Mouse (Mus musculus) kidney, adult 2 months (tissue): ENCODE data around the gene Gpr146. TPM values are rescaled to one million over a fixed set of nuclear protein-coding genes. Genes with fewer than 3 reads are reported as not detected.
A peak's percentile ranks its signal among the peaks of the same experiment; 100 is the strongest.

Experiments
- DNase-seq: peaks from one replicate; pipeline ENCODE4 v3.0.0; 2021
- H3K27ac ChIP-seq: fragments of 200-500 bp; 2 replicates; pipeline ENCODE4 v1.5.1; 2012; ENCODE audit warnings: low read depth, low read length, control low read depth, inconsistent platforms; ENCODE audit not compliant: insufficient read depth
- H3K27me3 ChIP-seq: fragments of 200-500 bp; replicated peaks from 2 replicates; pipeline ENCODE4 v1.6.1; 2012; ENCODE audit warnings: mild to moderate bottlenecking, moderate library complexity, low read length, inconsistent platforms; ENCODE audit not compliant: control insufficient read depth, insufficient read depth
- H3K36me3 ChIP-seq: fragments of 200-500 bp; 2 replicates; pipeline ENCODE4 v1.6.1; 2012; ENCODE audit warnings: mild to moderate bottlenecking, moderate library complexity, low read length, inconsistent platforms; ENCODE audit not compliant: control insufficient read depth, insufficient read depth
- H3K4me1 ChIP-seq: fragments of 200-500 bp; 2 replicates; pipeline ENCODE4 v1.6.1; 2011; ENCODE audit warnings: low read length; ENCODE audit not compliant: control insufficient read depth, insufficient read depth
- H3K4me3 ChIP-seq: fragments of 200-500 bp; 2 replicates; pipeline ENCODE4 v1.5.1; 2011; ENCODE audit warnings: mild to moderate bottlenecking, low read depth, low read length, control low read depth; ENCODE audit not compliant: insufficient read depth
- CTCF ChIP-seq: fragments of 200-500 bp; conservative IDR thresholded peaks from 2 replicates; pipeline ENCODE4 v1.5.1; 2011; ENCODE audit warnings: low read depth, mild to moderate bottlenecking, control low read depth, low read length, moderate library complexity, mixed read lengths; ENCODE audit not compliant: insufficient read depth, insufficient read length
- POLR2A ChIP-seq: fragments of 200-500 bp; IDR thresholded peaks from one replicate; pipeline ENCODE4 v1.6.1; 2011; ENCODE audit warnings: low read depth, low read length, control low read depth
- WGBS: fragments of 180-500 bp; shearing (Covaris S2); methylation state at CpG from one replicate; pipeline ENCODE4 v1.1.7; 2018; 5-methylcytosine and 5-hydroxymethylcytosine counted together
- polyA plus RNA-seq: library from polyadenylated mRNA; depleted of rRNA; stranded (reverse); fragments of >200 nt; gene quantifications from 2 replicates; pipeline ENCODE4 v1.2.3, GENCODE M21; 2012

The Gpr146 gene
- polyA plus RNA-seq, 1 experiment, result 39.1 TPM

- DNase-seq, result no peak
- no peaks in the 10 kb centered on the region for H3K36me3 ChIP-seq
- TF ChIP-seq CTCF (no peak), POLR2A (no peak)
- H3K4me1 ChIP-seq, result peaks cover 21% of the 10 kb centered on the region
- 88% methylated on average over 16 of the region's 16 CpGs for WGBS
- H3K27ac ChIP-seq, result no peak overlapping the region
- no peaks in the 10 kb centered on the region for H3K27me3 ChIP-seq
- no peak overlapping the region for H3K4me3 ChIP-seq
These were observed 15.7 kb downstream of the Gpr146 start for GRCm38 (mm10) chr5:139393197-139393588.

GRCm38 (mm10) chr5:139394399-139394798 lies 16.9 kb downstream of the Gpr146 start:
- Histone ChIP-seq H3K36me3 (no peaks in the 10 kb centered on the region), H3K27me3 (no peaks in the 10 kb centered on the region), H3K4me3 (no peak overlapping the region), H3K4me1 (peaks cover 14% of the 10 kb centered on the region), H3K27ac (no peak overlapping the region)
- TF ChIP-seq CTCF (no peak), POLR2A (no peak)
- no peak for DNase-seq
- WGBS, result 47% methylated on average over 7 of the region's 7 CpGs

GRCm38 (mm10) chr5:139395528-139395927 lies 18.0 kb downstream of the Gpr146 start:
- TF ChIP-seq POLR2A (no peak), CTCF (no peak)
- Histone ChIP-seq H3K4me1 (peaks cover 11% of the 10 kb centered on the region; the same call in 1 of the 2 replicates), H3K4me3 (no peak overlapping the region), H3K36me3 (no peaks in the 10 kb centered on the region), H3K27me3 (no peaks in the 10 kb centered on the region), H3K27ac (no peak overlapping the region)
- 88% methylated on average over 4 of the region's 4 CpGs for WGBS
- DNase-seq, result no peak

- no peak for DNase-seq
- no peaks in the 10 kb centered on the region for H3K27me3 ChIP-seq
- H3K27ac ChIP-seq, result no peak overlapping the region
- WGBS, result 80% methylated on average over 4 of the region's 4 CpGs
- H3K4me3 ChIP-seq, result no peak overlapping the region
- TF ChIP-seq POLR2A, result no peak
- no peak for TF ChIP-seq CTCF
- peaks cover 11% of the 10 kb centered on the region; the same call in 1 of the 2 replicates for H3K4me1 ChIP-seq
- H3K36me3 ChIP-seq, result no peaks in the 10 kb centered on the region
These were observed 19.9 kb downstream of the Gpr146 start for GRCm38 (mm10) chr5:139397359-139397916.

DNA sequence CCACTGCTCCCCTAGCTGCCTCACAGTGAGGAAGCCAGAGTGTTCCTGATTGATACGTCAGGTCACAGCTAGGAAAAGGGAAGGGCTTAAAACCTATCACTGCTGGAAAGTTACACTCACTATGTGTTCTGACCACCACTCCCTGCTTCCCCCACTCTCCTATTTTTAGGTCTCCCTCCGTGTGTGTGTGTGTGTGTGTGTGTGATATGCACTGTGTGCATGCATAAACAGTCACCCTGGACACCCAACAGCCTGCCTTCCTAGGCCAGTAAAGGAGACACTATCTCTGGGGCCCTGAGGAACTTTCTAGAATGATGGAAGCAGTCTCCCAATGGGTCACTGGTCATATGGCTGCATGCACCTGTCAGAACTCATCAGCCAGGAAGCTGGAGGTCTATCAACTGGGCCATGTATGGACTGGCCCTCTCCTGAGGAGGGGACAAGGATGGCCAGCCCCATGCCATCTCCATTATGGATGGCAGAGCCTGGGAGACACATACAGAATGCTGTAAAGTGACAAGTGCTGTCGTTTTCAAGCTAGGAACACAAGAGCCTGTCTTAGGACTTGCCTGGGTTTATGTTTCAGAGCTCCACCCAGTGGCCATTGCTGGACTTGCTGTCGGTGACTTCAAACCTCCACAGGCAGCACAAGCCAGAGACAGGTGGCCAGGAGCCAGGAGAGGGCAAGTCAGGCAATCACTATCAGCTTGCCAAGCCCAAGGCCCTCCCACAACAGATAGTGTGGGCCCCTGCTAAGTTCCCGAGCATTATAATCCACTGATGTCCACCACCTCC lies 20.7 kb downstream of the Gpr146 start:
- H3K27me3 ChIP-seq, result no peaks in the 10 kb centered on the region
- no peak for TF ChIP-seq POLR2A
- TF ChIP-seq CTCF, result peak; percentile 92
- WGBS, result 20% methylated on average over 5 of the region's 5 CpGs
- H3K36me3 ChIP-seq, result no peaks in the 10 kb centered on the region
- no peak overlapping the region for H3K4me3 ChIP-seq
- peak; percentile 97 for DNase-seq
- peaks cover 11% of the 10 kb centered on the region; the same call in 1 of the 2 replicates for H3K4me1 ChIP-seq
- H3K27ac ChIP-seq, result no peak overlapping the region

DNA sequence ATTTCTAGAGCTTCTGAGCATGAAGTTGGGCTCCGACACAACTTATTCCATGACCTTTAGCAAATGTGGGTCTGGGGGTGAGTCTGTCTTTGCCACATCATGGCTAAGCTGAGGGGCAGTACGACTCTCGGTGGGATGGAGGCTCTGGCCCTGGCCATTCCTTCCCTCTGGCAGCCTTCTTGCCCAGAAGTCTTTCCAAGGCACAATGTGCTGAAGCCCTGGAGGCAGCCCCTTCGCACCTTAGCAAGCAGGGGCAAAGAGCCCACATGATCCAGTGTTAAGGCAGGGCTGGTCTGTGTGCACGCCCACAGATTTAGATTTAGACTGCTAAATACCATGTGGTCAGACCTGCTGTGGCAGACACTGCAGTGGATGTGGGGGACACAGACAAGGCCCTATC lies 21.3 kb downstream of the Gpr146 start:
- no peaks in the 10 kb centered on the region for H3K27me3 ChIP-seq
- no peak overlapping the region for H3K4me3 ChIP-seq
- H3K4me1 ChIP-seq, result peaks cover 11% of the 10 kb centered on the region; the same call in 1 of the 2 replicates
- no peaks in the 10 kb centered on the region for H3K36me3 ChIP-seq
- TF ChIP-seq POLR2A (no peak), CTCF (no peak)
- 72% methylated on average over 5 of the region's 5 CpGs for WGBS
- no peak overlapping the region for H3K27ac ChIP-seq
- no peak for DNase-seq

GRCm38 (mm10) chr5:139399991-139400390 lies 22.5 kb downstream of the Gpr146 start:
- H3K4me3 ChIP-seq, result no peak overlapping the region
- no peak for DNase-seq
- H3K36me3 ChIP-seq, result no peaks in the 10 kb centered on the region
- no peak overlapping the region for H3K27ac ChIP-seq
- no peak for TF ChIP-seq POLR2A
- TF ChIP-seq CTCF, result no peak
- H3K27me3 ChIP-seq, result no peaks in the 10 kb centered on the region
- 82% methylated on average over 14 of the region's 14 CpGs for WGBS
- H3K4me1 ChIP-seq, result peaks cover 7% of the 10 kb centered on the region; the same call in 1 of the 2 replicates
